Mouse (Mus musculus): ENCODE measurements at regions not wholly inside any gene's neighbourhood (a gene's known extent, or its start where the extent isn't known, plus 50 kb on each side); places are given as distances from the start of the nearest gene placed in this dataset.

- TF ChIP-seq CTCF (IDR thresholded peaks at IDR 0.05; ENCODE audit: low read depth, low read length) (no peak), POLR2A (IDR thresholded peaks at IDR 0.05; ENCODE audit: extremely low read depth, insufficient read depth, low read length) (no peak)
These were observed 166.6 kb upstream of the Cited2 start for GRCm38 (mm10) chr10:17556391-17556790.
